Mouse (Mus musculus): ENCODE data around the gene Rab3il1. TPM values are rescaled to one million over a fixed set of nuclear protein-coding genes. Genes with fewer than 3 reads are reported as not detected.

Rab3il1 gene
- polyA plus RNA-seq, 1 experiment from 2014 or later, result 14.7 TPM

DNA sequence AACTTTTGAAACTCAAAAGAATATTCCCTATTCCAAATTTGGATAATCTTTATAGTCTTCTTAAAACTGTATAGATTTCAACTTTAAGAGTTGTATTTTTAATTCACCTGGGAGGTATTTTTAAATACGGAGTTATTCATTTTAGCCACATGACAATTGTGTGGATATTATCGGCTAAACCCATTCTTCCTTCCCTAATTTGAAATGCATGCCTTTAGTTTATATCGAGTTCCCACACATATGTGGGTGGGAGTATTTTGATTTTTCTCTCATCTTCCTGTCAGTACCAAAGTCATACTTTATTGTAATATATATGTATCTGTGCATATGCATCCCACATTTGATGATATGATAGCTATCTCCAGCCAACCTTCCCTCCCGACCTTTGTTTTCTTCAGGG lies 21.2 kb upstream of the Rab3il1 start, which contains the start of gene Fth1:
Gene Fth1 (plus strand): TSS at position 341 of the 400 bp plus-strand sequence.
- 91% methylated on average over 4 of the region's 4 CpGs for WGBS
- Histone ChIP-seq H3K9me3 (ENCODE audit: control insufficient read depth, low read length) (no peaks in the 10 kb centered on the region), H3K4me3 (ENCODE audit: low read depth, low read length) (no peak within 1 kb of the TSS), H3K4me2 (replicated peaks; ENCODE audit: low read depth) (no peak within 1 kb of the TSS), H3K27ac (replicated peaks) (no peak within 1 kb of the TSS), H3K27me3 (ENCODE audit: control insufficient read depth, insufficient read depth, low read length) (no peaks in the 10 kb centered on the region), H3K4me1 (replicated peaks; ENCODE audit: control insufficient read depth, insufficient read depth) (peaks cover 8% of the 10 kb centered on the region; the same call in 1 of the 2 replicates), H3K36me3 (ENCODE audit: control insufficient read depth, insufficient read depth, low read length) (peaks cover 6% of the 10 kb centered on the region; the same call in 1 of the 2 replicates), H3K9ac (ENCODE audit: low read length) (no peak within 1 kb of the TSS)
- TF ChIP-seq CTCF (IDR thresholded peaks at IDR 0.05; ENCODE audit: low read depth) (no peak), EP300 (optimal IDR thresholded peaks at IDR 0.05) (no peak)
- DNase-seq (ENCODE audit: low spot score) (no peak), ATAC-seq (ENCODE audit: low FRiP score, low TSS enrichment) (no peak)

- 65% methylated on average over 4 of the region's 4 CpGs for WGBS
- no peak for DNase-seq (ENCODE audit: low spot score)
- H3K9ac ChIP-seq (ENCODE audit: low read length), result peak overlapping the region; percentile 71
These were observed 19.8 kb upstream of the Rab3il1 start for GRCm38 (mm10) chr19:9981621-9982020.

GRCm38 (mm10) chr19:9982151-9982851 lies 19.2 kb upstream of the Rab3il1 start:
- WGBS, result under 1% methylated on average over 47 of the region's 59 CpGs
- peak overlapping the region; percentile 83 for H3K4me2 ChIP-seq (replicated peaks; ENCODE audit: low read depth)
- peak overlapping the region; percentile 93 for H3K9ac ChIP-seq (ENCODE audit: low read length)
- peak overlapping the region; percentile 97 for H3K4me3 ChIP-seq (ENCODE audit: low read depth, low read length)
- ATAC-seq (ENCODE audit: low FRiP score, low TSS enrichment), result peak; percentile 96
- H3K27ac ChIP-seq (replicated peaks), result peak overlapping the region; percentile 99
- H3K9me3 ChIP-seq (ENCODE audit: control insufficient read depth, low read length), result no peaks in the 10 kb centered on the region
- TF ChIP-seq CTCF (IDR thresholded peaks at IDR 0.05; ENCODE audit: low read depth), result peak; percentile 13; the same call in 1 of the 2 replicates
- no peak for TF ChIP-seq EP300 (optimal IDR thresholded peaks at IDR 0.05)
- H3K27me3 ChIP-seq (ENCODE audit: control insufficient read depth, insufficient read depth, low read length), result no peaks in the 10 kb centered on the region
- peaks cover 8% of the 10 kb centered on the region; the same call in 1 of the 2 replicates for H3K4me1 ChIP-seq (replicated peaks; ENCODE audit: control insufficient read depth, insufficient read depth)
- peaks cover 8% of the 10 kb centered on the region; the same call in 1 of the 2 replicates for H3K36me3 ChIP-seq (ENCODE audit: control insufficient read depth, insufficient read depth, low read length)
- DNase-seq (ENCODE audit: low spot score), result peak; percentile 99

More at GRCm38 (mm10) chr19:9981621-9982020, 19.8 kb upstream of the Rab3il1 start:
- TF ChIP-seq EP300 (optimal IDR thresholded peaks at IDR 0.05), result no peak
- Histone ChIP-seq H3K27ac (replicated peaks) (peak overlapping the region; percentile 99), H3K4me2 (replicated peaks; ENCODE audit: low read depth) (peak overlapping the region; percentile 52), H3K9me3 (ENCODE audit: control insufficient read depth, low read length) (no peaks in the 10 kb centered on the region), H3K36me3 (ENCODE audit: control insufficient read depth, insufficient read depth, low read length) (peaks cover 8% of the 10 kb centered on the region; the same call in 1 of the 2 replicates), H3K4me3 (ENCODE audit: low read depth, low read length) (peak overlapping the region; percentile 97), H3K27me3 (ENCODE audit: control insufficient read depth, insufficient read depth, low read length) (no peaks in the 10 kb centered on the region), H3K4me1 (replicated peaks; ENCODE audit: control insufficient read depth, insufficient read depth) (peaks cover 8% of the 10 kb centered on the region; the same call in 1 of the 2 replicates)
- no peak for ATAC-seq (ENCODE audit: low FRiP score, low TSS enrichment)

GRCm38 (mm10) chr19:9982852-9983542 lies 18.5 kb upstream of the Rab3il1 start:
- Histone ChIP-seq H3K4me3 (ENCODE audit: low read depth, low read length) (peak overlapping the region; percentile 97), H3K27me3 (ENCODE audit: control insufficient read depth, insufficient read depth, low read length) (no peaks in the 10 kb centered on the region), H3K9ac (ENCODE audit: low read length) (peak overlapping the region; percentile 93), H3K27ac (replicated peaks) (peak overlapping the region; percentile 99), H3K9me3 (ENCODE audit: control insufficient read depth, low read length) (no peaks in the 10 kb centered on the region), H3K4me1 (replicated peaks; ENCODE audit: control insufficient read depth, insufficient read depth) (peaks cover 8% of the 10 kb centered on the region; the same call in 1 of the 2 replicates), H3K36me3 (ENCODE audit: control insufficient read depth, insufficient read depth, low read length) (peaks cover 8% of the 10 kb centered on the region; the same call in 1 of the 2 replicates), H3K4me2 (replicated peaks; ENCODE audit: low read depth) (peak overlapping the region; percentile 83)
- under 1% methylated on average over 31 of the region's 31 CpGs for WGBS
- ATAC-seq (ENCODE audit: low FRiP score, low TSS enrichment) (peak; percentile 77), DNase-seq (ENCODE audit: low spot score) (peak; percentile 83)
- no peak for TF ChIP-seq CTCF (IDR thresholded peaks at IDR 0.05; ENCODE audit: low read depth)
- no peak for TF ChIP-seq EP300 (optimal IDR thresholded peaks at IDR 0.05)

DNA sequence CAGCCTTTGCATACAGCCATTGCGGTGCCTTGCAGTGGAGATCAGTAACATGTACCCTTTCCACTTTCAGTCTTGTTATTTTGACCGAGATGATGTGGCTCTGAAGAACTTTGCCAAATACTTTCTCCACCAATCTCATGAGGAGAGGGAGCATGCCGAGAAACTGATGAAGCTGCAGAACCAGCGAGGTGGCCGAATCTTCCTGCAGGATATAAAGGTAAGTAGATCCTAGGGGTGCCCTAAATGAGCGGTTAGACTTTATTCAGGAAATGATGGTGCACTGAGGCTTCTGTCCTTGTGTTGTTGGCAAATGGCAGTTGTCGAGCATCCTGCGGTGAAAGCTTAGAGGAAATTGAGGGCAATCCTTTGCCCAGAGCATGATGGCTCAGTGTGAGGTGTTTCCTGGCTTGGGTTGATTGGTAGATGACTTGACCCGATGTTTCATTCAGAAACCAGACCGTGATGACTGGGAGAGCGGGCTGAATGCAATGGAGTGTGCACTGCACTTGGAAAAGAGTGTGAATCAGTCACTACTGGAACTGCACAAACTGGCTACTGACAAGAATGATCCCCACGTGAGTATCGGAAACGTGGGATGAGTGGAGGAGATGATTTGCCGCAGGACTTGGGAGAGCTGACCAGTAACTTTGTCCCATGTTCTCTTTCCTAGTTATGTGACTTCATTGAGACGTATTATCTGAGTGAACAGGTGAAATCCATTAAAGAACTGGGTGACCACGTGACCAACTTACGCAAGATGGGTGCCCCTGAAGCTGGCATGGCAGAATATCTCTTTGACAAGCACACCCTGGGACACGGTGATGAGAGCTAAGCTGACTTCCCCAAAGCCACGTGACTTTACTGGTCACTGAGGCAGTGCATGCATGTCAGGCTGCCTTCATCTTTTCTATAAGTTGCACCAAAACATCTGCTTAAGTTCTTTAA lies 17.1 kb upstream of the Rab3il1 start:
- Histone ChIP-seq H3K9ac (ENCODE audit: low read length) (no peak overlapping the region), H3K36me3 (ENCODE audit: control insufficient read depth, insufficient read depth, low read length) (peaks cover 8% of the 10 kb centered on the region; the same call in 1 of the 2 replicates), H3K27ac (replicated peaks) (no peak overlapping the region), H3K4me3 (ENCODE audit: low read depth, low read length) (peak overlapping the region; percentile 97), H3K27me3 (ENCODE audit: control insufficient read depth, insufficient read depth, low read length) (no peaks in the 10 kb centered on the region), H3K9me3 (ENCODE audit: control insufficient read depth, low read length) (no peaks in the 10 kb centered on the region), H3K4me1 (replicated peaks; ENCODE audit: control insufficient read depth, insufficient read depth) (peaks cover 6% of the 10 kb centered on the region; the same call in 1 of the 2 replicates), H3K4me2 (replicated peaks; ENCODE audit: low read depth) (peak overlapping the region; percentile 83)
- DNase-seq (ENCODE audit: low spot score) (no peak), ATAC-seq (ENCODE audit: low FRiP score, low TSS enrichment) (no peak)
- TF ChIP-seq CTCF (IDR thresholded peaks at IDR 0.05; ENCODE audit: low read depth) (no peak), EP300 (optimal IDR thresholded peaks at IDR 0.05) (no peak)
- WGBS, result 85% methylated on average over 20 of the region's 20 CpGs

Data from stomach, postnatal 0 days (tissue).